Mouse (Mus musculus) liver, postnatal 0 days (tissue): ENCODE measurements around the gene Nrgn. TPM values are rescaled to one million over a fixed set of nuclear protein-coding genes. Genes with fewer than 3 reads are reported as not detected.
A peak's percentile ranks its signal among the peaks of the same experiment; 100 is the strongest.

Experiments
- ATAC-seq: fragments of 200-750 bp; cut with Nextera tagmentation; 2 replicates; pipeline ENCODE4 v1.8.0; 2017; ENCODE audit warnings: mild to moderate bottlenecking, moderate library complexity
- DNase-seq: peaks from one replicate; pipeline ENCODE4 v3.0.0-alpha.2; 2016
- H3K27ac ChIP-seq: fragments of 300-500 bp; sonication (generic); 2 replicates; pipeline ENCODE4 v1.5.1; 2014; ENCODE audit warnings: antibody characterized with exemption, moderate library complexity, mild to moderate bottlenecking, low read depth
- H3K27me3 ChIP-seq: fragments of 300-500 bp; sonication (generic); 2 replicates; pipeline ENCODE4 v1.6.1; 2014; ENCODE audit warnings: low read length, control low read depth, mixed read lengths; ENCODE audit not compliant: insufficient read depth
- H3K36me3 ChIP-seq: fragments of 300-500 bp; sonication (generic); replicated peaks from 2 replicates; pipeline ENCODE4 v1.6.1; 2014; ENCODE audit warnings: mild to moderate bottlenecking, control low read depth, low read length, moderate library complexity, mixed read lengths; ENCODE audit not compliant: insufficient read depth
- H3K4me1 ChIP-seq: fragments of 300-500 bp; sonication (generic); 2 replicates; pipeline ENCODE4 v1.6.1; 2014; ENCODE audit warnings: antibody characterized with exemption, mild to moderate bottlenecking, control low read depth; ENCODE audit not compliant: insufficient read depth
- H3K4me2 ChIP-seq: fragments of 300-500 bp; sonication (generic); 2 replicates; pipeline ENCODE4 v1.6.1; 2014; ENCODE audit warnings: low read depth, mild to moderate bottlenecking, low read length, moderate library complexity, mixed read lengths
- H3K4me3 ChIP-seq: fragments of 300-500 bp; sonication (generic); 2 replicates; pipeline ENCODE4 v1.5.1; 2014; ENCODE audit warnings: low read depth, low read length
- H3K9ac ChIP-seq: fragments of 300-500 bp; sonication (generic); replicated peaks from 2 replicates; pipeline ENCODE4 v1.6.1; 2014; ENCODE audit warnings: mild to moderate bottlenecking, moderate library complexity
- H3K9me3 ChIP-seq: fragments of 300-500 bp; sonication (generic); 2 replicates; pipeline ENCODE4 v1.6.1; 2016; ENCODE audit warnings: mild to moderate bottlenecking, control low read depth, low read length, mixed read lengths
- CTCF ChIP-seq: sonication (generic); IDR thresholded peaks from 2 replicates; pipeline ENCODE4 v1.5.1; 2016; ENCODE audit warnings: antibody characterized with exemption, low read depth
- EP300 ChIP-seq: IDR thresholded peaks from 2 replicates; pipeline ENCODE4 v1.6.1; 2016; ENCODE audit warnings: antibody characterized with exemption, low read depth, mild to moderate bottlenecking
- WGBS: fragments of 180-500 bp; shearing (Covaris S2); extraction: QIAGEN DNeasy Blood & Tissue Kit; methylation state at CpG from one replicate; pipeline ENCODE4 v1.1.7; 2014; ENCODE audit not compliant: insufficient replicate concordance; 5-methylcytosine and 5-hydroxymethylcytosine counted together
- polyA plus RNA-seq: library from polyadenylated mRNA; unstranded; fragments of >200 nt; fragmentation: Nextera tagmentation; extraction: Ambion mirVana; gene quantifications from 2 replicates; pipeline ENCODE4 v1.2.1, GENCODE M21; 2015

Gene Nrgn
- polyA plus RNA-seq, 1 experiment from 2014 or later = 9.3 TPM

GRCm38 (mm10) chr9:37592025-37592424 is 39.3 kb upstream of the Nrgn start:
- Histone ChIP-seq H3K4me1 (no peaks in the 10 kb centered on the region), H3K27ac (no peak overlapping the region), H3K4me3 (no peak overlapping the region), H3K36me3 (no peaks in the 10 kb centered on the region), H3K27me3 (no peaks in the 10 kb centered on the region), H3K9ac (no peak overlapping the region), H3K4me2 (no peak overlapping the region), H3K9me3 (no peaks in the 10 kb centered on the region)
- ATAC-seq (no peak), DNase-seq (no peak)
- 41% methylated on average over 2 of the region's 2 CpGs for WGBS
- peak; percentile 84 for TF ChIP-seq EP300
- TF ChIP-seq CTCF = no peak

- Histone ChIP-seq H3K27me3 (no peaks in the 10 kb centered on the region), H3K4me1 (no peaks in the 10 kb centered on the region), H3K9me3 (no peaks in the 10 kb centered on the region), H3K9ac (no peak overlapping the region), H3K4me3 (no peak overlapping the region), H3K36me3 (no peaks in the 10 kb centered on the region), H3K4me2 (no peak overlapping the region), H3K27ac (no peak overlapping the region)
- no peak for ATAC-seq
- TF ChIP-seq EP300 = no peak
- no peak for TF ChIP-seq CTCF
- DNase-seq = no peak
- 71% methylated on average over 4 of the region's 4 CpGs for WGBS
These were observed 37.7 kb upstream of the Nrgn start for GRCm38 (mm10) chr9:37590381-37590780.

- no peak overlapping the region for H3K9ac ChIP-seq
- ATAC-seq = no peak
- no peak overlapping the region for H3K4me3 ChIP-seq
- TF ChIP-seq CTCF (no peak), EP300 (no peak)
- H3K4me2 ChIP-seq = no peak overlapping the region
- 71% methylated on average over 4 of the region's 4 CpGs for WGBS
- H3K4me1 ChIP-seq = no peaks in the 10 kb centered on the region
- DNase-seq = no peak
- H3K9me3 ChIP-seq = no peaks in the 10 kb centered on the region
- H3K27ac ChIP-seq = no peak overlapping the region
- no peaks in the 10 kb centered on the region for H3K36me3 ChIP-seq
- no peaks in the 10 kb centered on the region for H3K27me3 ChIP-seq
These were observed 34.0 kb upstream of the Nrgn start for GRCm38 (mm10) chr9:37586718-37587117.

GRCm38 (mm10) chr9:37583594-37583993 is 30.9 kb upstream of the Nrgn start:
- ATAC-seq = no peak

GRCm38 (mm10) chr9:37576436-37576930 is 23.8 kb upstream of the Nrgn start:
- H3K27ac ChIP-seq = no peak overlapping the region
- H3K36me3 ChIP-seq = no peaks in the 10 kb centered on the region
- H3K9me3 ChIP-seq = no peaks in the 10 kb centered on the region
- no peaks in the 10 kb centered on the region for H3K27me3 ChIP-seq
- DNase-seq (peak; percentile 58), ATAC-seq (peak; percentile 43)
- H3K4me3 ChIP-seq = no peak overlapping the region
- H3K4me2 ChIP-seq = peak overlapping the region; percentile 32; the same call in 1 of the 2 replicates
- 0 out of 2 replicates have a peak, but pooled peaks cover 10% of the 10 kb centered on the region for H3K4me1 ChIP-seq
- H3K9ac ChIP-seq = no peak overlapping the region; the same call in 1 of the 2 replicates
- TF ChIP-seq EP300 (no peak), CTCF (peak; percentile 16; the same call in 1 of the 2 replicates)
- 20% methylated on average over 14 of the region's 14 CpGs for WGBS

More at GRCm38 (mm10) chr9:37583594-37583993, 30.9 kb upstream of the Nrgn start:
- no peak overlapping the region for H3K9ac ChIP-seq
- H3K4me3 ChIP-seq = no peak overlapping the region
- no peaks in the 10 kb centered on the region for H3K36me3 ChIP-seq
- H3K4me1 ChIP-seq = no peaks in the 10 kb centered on the region
- TF ChIP-seq CTCF = no peak
- no peak for TF ChIP-seq EP300
- no peak for DNase-seq
- 69% methylated on average over 5 of the region's 5 CpGs for WGBS
- no peak overlapping the region for H3K4me2 ChIP-seq
- no peaks in the 10 kb centered on the region for H3K27me3 ChIP-seq
- H3K9me3 ChIP-seq = no peaks in the 10 kb centered on the region
- H3K27ac ChIP-seq = no peak overlapping the region

GRCm38 (mm10) chr9:37572204-37572876 is 19.6 kb upstream of the Nrgn start:
- Histone ChIP-seq H3K4me1 (peaks cover 36% of the 10 kb centered on the region), H3K4me2 (no peak overlapping the region)
- no peak for ATAC-seq

More at GRCm38 (mm10) chr9:37572204-37572876, 19.6 kb upstream of the Nrgn start:
- Histone ChIP-seq H3K9ac (no peak overlapping the region), H3K27ac (no peak overlapping the region), H3K36me3 (no peaks in the 10 kb centered on the region), H3K9me3 (no peaks in the 10 kb centered on the region), H3K4me3 (no peak overlapping the region), H3K27me3 (no peaks in the 10 kb centered on the region)
- WGBS = 34% methylated on average over 3 of the region's 3 CpGs
- TF ChIP-seq EP300 (peak; percentile 44), CTCF (no peak)
- no peak for DNase-seq
